Mouse (Mus musculus) CH12.LX (cell line): ENCODE measurements around the gene Plcl2.

Source experiments
- BHLHE40 ChIP-seq: IDR thresholded peaks from 2 replicates; pipeline ENCODE4 v1.6.1; 2011; ENCODE audit warnings: mild to moderate bottlenecking, low read depth, low read length, improper control_type of control experiment
- CHD2 ChIP-seq: IDR thresholded peaks from 2 replicates; pipeline ENCODE4 v1.6.1; 2011; ENCODE audit warnings: low read length, improper control_type of control experiment
- CTCF ChIP-seq, 2 experiments: IDR thresholded peaks in 1 of 2; conservative IDR thresholded peaks in 1 of 2; 2 replicates each; pipeline ENCODE4 v1.5.1; 2011 to 2012; ENCODE audit warnings: low read depth in 2 of 2, low read length in 2 of 2, improper control_type of control experiment in 1 of 2, inconsistent platforms in 1 of 2, mild to moderate bottlenecking in 1 of 2, moderate library complexity in 1 of 2
- E2F4 ChIP-seq: IDR thresholded peaks from 2 replicates; pipeline ENCODE4 v1.6.1; 2011; ENCODE audit warnings: low read depth, low read length, improper control_type of control experiment; ENCODE audit not compliant: insufficient replicate concordance
- ELF1 ChIP-seq: IDR thresholded peaks from 2 replicates; pipeline ENCODE4 v1.6.1; 2014; ENCODE audit warnings: low read depth, mild to moderate bottlenecking, inconsistent platforms, low read length, improper control_type of control experiment
- EP300 ChIP-seq: IDR thresholded peaks from 2 replicates; pipeline ENCODE4 v1.6.1; 2011; ENCODE audit warnings: low read length, improper control_type of control experiment
- HCFC1 ChIP-seq: IDR thresholded peaks from 2 replicates; pipeline ENCODE4 v1.6.1; 2012; ENCODE audit warnings: low read depth, mild to moderate bottlenecking, inconsistent platforms, low read length, improper control_type of control experiment
- MAFK ChIP-seq: IDR thresholded peaks from 2 replicates; pipeline ENCODE4 v1.6.1; 2011; ENCODE audit warnings: low read length, improper control_type of control experiment; ENCODE audit not compliant: insufficient replicate concordance
- MXI1 ChIP-seq: IDR thresholded peaks from 2 replicates; pipeline ENCODE4 v1.6.1; 2011; ENCODE audit warnings: mild to moderate bottlenecking, low read depth, low read length, improper control_type of control experiment
- NELFE ChIP-seq: IDR thresholded peaks from 2 replicates; pipeline ENCODE4 v1.6.1; 2011; ENCODE audit warnings: low read depth, low read length, improper control_type of control experiment
- POLR2A ChIP-seq: IDR thresholded peaks from 2 replicates; pipeline ENCODE4 v1.6.1; 2011; ENCODE audit warnings: low read depth, mild to moderate bottlenecking, improper control_type of control experiment, low read length
- USF1 ChIP-seq: IDR thresholded peaks from 2 replicates; pipeline ENCODE4 v1.6.1; 2014; ENCODE audit warnings: low read depth, mild to moderate bottlenecking, inconsistent platforms, low read length, improper control_type of control experiment
- ZC3H11A ChIP-seq: IDR thresholded peaks from 2 replicates; pipeline ENCODE4 v1.6.1; 2012; ENCODE audit warnings: low read depth, mild to moderate bottlenecking, inconsistent platforms, low read length, improper control_type of control experiment

- TF ChIP-seq MAFK (no peak), CTCF (conservative IDR thresholded peaks at IDR 0.05 in 1 of 2, IDR thresholded peaks at IDR 0.05 in 1 of 2; ENCODE audit: low read depth in 2 of 2, low read length in 2 of 2) (no peak), MXI1 (no peak), CHD2 (no peak), E2F4 (no peak), USF1 (no peak), NELFE (no peak), ELF1 (no peak), EP300 (no peak), ZC3H11A (no peak), BHLHE40 (no peak), POLR2A (no peak), HCFC1 (no peak)
These were observed 20.3 kb upstream of the Plcl2 start for GRCm38 (mm10) chr17:50488895-50489294.
